Mouse (Mus musculus) retina, postnatal 7 days (tissue): Measurements from ENCODE around the gene Olfr357.

Experiments
- DNase-seq: peaks from one replicate; pipeline ENCODE4 v3.0.0-alpha.2; 2012; ENCODE audit warnings: low read depth, low spot score

The Olfr357 gene

DNA sequence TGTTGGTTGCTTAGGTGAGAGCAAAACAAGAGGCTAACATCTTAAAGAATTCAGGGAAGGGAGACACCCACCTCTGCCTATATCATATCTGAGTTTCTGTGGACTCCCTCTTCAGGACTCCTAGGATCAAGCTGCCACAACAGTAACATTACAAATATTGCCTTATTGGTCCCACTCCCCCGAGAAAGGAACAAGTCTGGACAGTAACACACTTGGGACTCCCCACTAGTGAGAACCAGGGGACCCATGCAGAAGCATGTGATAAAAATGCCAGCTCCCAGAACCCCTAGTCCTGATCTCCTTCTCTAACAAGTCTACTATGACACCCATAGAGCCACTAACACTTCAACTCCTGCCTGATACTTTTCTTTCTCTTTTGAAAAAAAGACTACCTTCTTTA lies at the start of gene Olfr357:
Gene Olfr357 (plus strand): TSS at position 301 of the 400 bp plus-strand sequence.
- no peak for DNase-seq

DNA sequence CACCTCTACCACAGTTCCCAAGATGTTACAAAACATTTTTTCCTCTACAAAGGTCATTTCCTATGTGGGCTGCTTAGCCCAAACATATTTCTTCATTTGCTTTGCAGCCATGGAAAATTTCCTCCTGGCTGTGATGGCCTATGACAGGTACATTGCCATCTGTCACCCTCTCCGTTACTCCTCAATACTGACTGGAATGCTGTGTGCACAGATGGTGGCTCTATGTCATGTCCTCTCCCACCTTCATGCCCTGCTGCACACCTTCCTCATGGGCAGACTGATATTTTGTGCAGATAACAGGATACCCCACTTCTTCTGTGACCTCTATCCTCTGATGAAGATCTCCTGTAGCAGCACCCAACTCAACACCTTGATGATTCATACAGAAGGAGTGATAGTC lies 3.4 kb downstream of the Olfr357 start:
- no peak for DNase-seq

DNA sequence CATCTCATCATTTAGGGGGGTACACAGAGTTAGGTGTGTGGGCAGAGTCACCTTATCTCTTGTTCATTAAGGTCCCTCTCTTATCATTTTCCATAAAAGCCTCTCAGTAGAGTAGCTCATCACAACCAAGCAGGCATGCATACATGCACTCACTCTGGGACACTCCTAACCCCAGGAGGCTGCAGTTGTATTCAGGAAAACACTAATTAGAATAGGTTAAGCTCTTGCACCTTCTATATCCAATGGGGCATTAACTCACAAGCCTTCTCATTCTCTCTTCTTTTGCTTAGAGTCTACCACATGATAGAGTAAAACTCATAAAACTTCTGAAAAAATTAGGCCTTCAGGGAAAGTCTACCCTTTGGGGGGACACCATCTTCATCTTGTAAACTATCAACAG lies 15.6 kb downstream of the Olfr357 start, which contains the start of gene Olfr358:
Gene Olfr358 (minus strand): TSS at position 101 of the 400 bp plus-strand sequence.
- no peak for DNase-seq
